Mouse (Mus musculus): Measurements from ENCODE around the gene Egr4.

- no peak for TF ChIP-seq CTCF (IDR thresholded peaks at IDR 0.05; ENCODE audit: borderline replicate concordance, insufficient read depth, low read length)
- no peak for TF ChIP-seq POLR2A (IDR thresholded peaks at IDR 0.05; ENCODE audit: low read depth, low read length)
Measured at GRCm38 (mm10) chr6:85515941-85516340, 2.6 kb upstream of the Egr4 start.
